Mouse (Mus musculus) megakaryocyte, embryonic 14.5 days (primary cell): ENCODE measurements around the gene Cgas.

Experiments used
- FLI1 ChIP-seq: IDR thresholded peaks from 2 replicates; pipeline ENCODE4 v1.6.1; 2012; ENCODE audit warnings: low read length, inconsistent platforms, mixed read lengths
- GATA1 ChIP-seq: IDR thresholded peaks from 3 replicates; pipeline ENCODE4 v1.6.1; 2012; ENCODE audit warnings: mixed read lengths, low read length, inconsistent platforms, borderline replicate concordance

- TF ChIP-seq FLI1, result no peak
- TF ChIP-seq GATA1, result no peak
Observed at GRCm38 (mm10) chr9:78492254-78492653, 49.2 kb upstream of the Cgas start.
